In the genomic region with DNA sequence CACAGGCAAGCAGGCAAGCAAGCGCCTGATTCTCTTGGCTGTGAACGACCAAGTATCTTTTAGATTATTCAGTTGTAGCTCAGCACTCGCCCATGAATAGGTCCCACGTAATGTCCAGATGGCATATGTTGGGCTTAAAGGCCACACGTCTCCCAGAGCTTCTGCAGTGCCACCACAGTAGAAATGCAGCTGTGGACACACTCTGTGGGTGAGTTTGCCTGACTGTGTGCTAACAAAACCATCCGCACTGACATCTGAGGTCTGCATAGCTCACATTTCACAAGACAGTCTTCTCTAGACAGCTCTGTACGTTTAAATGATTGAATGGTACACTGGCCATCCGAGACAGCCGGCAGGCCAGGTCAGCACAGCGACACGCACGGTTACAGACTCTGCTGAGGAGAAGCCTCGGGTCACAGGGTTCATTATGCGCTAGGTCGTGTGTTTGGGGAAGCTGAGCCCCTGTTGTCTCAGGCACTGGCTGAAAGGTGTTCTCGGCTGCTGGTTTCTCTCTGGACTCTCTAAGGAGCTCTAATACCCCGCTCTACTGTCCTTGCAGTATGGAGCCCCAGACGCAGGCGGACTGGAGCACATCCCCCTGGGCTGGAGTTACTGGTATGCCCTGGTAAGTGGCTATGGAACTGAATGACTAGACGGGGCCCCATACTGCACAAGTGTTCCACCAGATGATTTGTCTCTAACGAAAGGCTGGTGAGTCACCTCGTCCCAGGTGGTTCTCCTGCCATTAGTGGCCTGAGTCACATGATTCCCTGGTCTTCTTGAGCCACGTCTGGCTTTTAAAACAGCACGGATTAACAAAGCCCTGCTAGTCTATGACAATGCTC, we compare ENCODE assay signal across 19 mouse cellular contexts. TPM values are rescaled to one million over a fixed set of nuclear protein-coding genes. Genes with fewer than 3 reads are reported as not detected.
A peak's percentile ranks its signal among the peaks of the same experiment; 100 is the strongest.
DNase-seq lines count a peak whose midpoint lies in the region; ATAC-seq and TF ChIP-seq lines count a peak whose summit lies in the region.
"Had no signal": no experiment of that assay in that cellular context is flagged by ENCODE, and none has a peak within 500 bp of the region (broad histone marks: within the 10 kb centered on the region; RNA-seq: fewer than 3 reads in every experiment).

No protein-coding gene starts in this region.

- H3K79me2 ChIP-seq in CH12.LX (replicated peaks; ENCODE audit: control insufficient read depth, extremely low read depth, insufficient read depth, poor library complexity, severe bottlenecking) (no peaks in the 10 kb centered on the region; the same call in 1 of the 2 replicates), macrophage (ENCODE audit: inconsistent target) (peaks cover 96% of the 10 kb centered on the region)

- H3K27ac ChIP-seq in kidney, postnatal 0 days, result peak overlapping the region; percentile 37
- H3K27ac ChIP-seq in CH12.LX (ENCODE audit: insufficient read depth, low read depth), result peak overlapping the region; percentile 95
- peak overlapping the region; percentile 72; the same call in 1 of the 2 replicates for H3K27ac ChIP-seq in macrophage
- H3K27ac ChIP-seq: midbrain, embryonic 15.5 days had no signal

- no peak for TF ChIP-seq CTCF in kidney, postnatal 0 days (IDR thresholded peaks at IDR 0.05; ENCODE audit: low read depth)
- TF ChIP-seq CTCF in CH12.LX (conservative IDR thresholded peaks at IDR 0.05 in 1 of 2, IDR thresholded peaks at IDR 0.05 in 1 of 2; ENCODE audit: low read depth in 2 of 2, low read length in 2 of 2), result no peak

- H3K4me2 ChIP-seq in kidney, postnatal 0 days (ENCODE audit: low read length), result peak overlapping the region; percentile 2; the same call in 1 of the 2 replicates
- peak overlapping the region; percentile 73 for H3K4me2 ChIP-seq in CH12.LX (ENCODE audit: insufficient read depth, low read depth, poor library complexity, severe bottlenecking)
- H3K4me2 ChIP-seq: heart, embryonic 11.5 days; midbrain, embryonic 15.5 days had no signal

- peaks cover 7% of the 10 kb centered on the region for H3K4me1 ChIP-seq in kidney, postnatal 0 days (replicated peaks; ENCODE audit: insufficient read depth, low read length)
- peaks cover 20 to 46% of the 10 kb centered on the region in 2 experiments for H3K4me1 ChIP-seq in CH12.LX (ENCODE audit: control insufficient read depth in 1 of 2, insufficient read depth in 2 of 2)
- H3K4me1 ChIP-seq: midbrain, embryonic 15.5 days had no signal

- H3K9me3 ChIP-seq in kidney, postnatal 0 days (replicated peaks; ENCODE audit: low read length), result no peaks in the 10 kb centered on the region
- peaks cover 4% of the 10 kb centered on the region for H3K9me3 ChIP-seq in CH12.LX (replicated peaks; ENCODE audit: low read length)
- H3K9me3 ChIP-seq: megakaryocyte, embryonic 14.5 days; midbrain, embryonic 15.5 days had no signal

- TF ChIP-seq POLR2A in CH12.LX (IDR thresholded peaks at IDR 0.05; ENCODE audit: low read depth, low read length), result peak; percentile 59

- no peaks in the 10 kb centered on the region for H3K27me3 ChIP-seq in kidney, postnatal 0 days (ENCODE audit: insufficient read depth, low read length)
- H3K27me3 ChIP-seq in CH12.LX (replicated peaks), result no peaks in the 10 kb centered on the region
- H3K27me3 ChIP-seq: megakaryocyte, embryonic 14.5 days; midbrain, embryonic 15.5 days had no signal

- WGBS in kidney, postnatal 0 days, result 43% methylated on average over 24 of the region's 24 CpGs
- WGBS in macrophage (ENCODE audit: missing documents), result 87% methylated on average over 23 of the region's 24 CpGs

- dilution Hi-C loops in CH12.LX (cut with MboI; ENCODE audit: extremely low pct_ligation_motif_present, extremely low pct_unique_long_range_greater_than_20kb, low sequenced_read_pairs), result no loop called here

- TF ChIP-seq RAD21 in CH12.LX (IDR thresholded peaks at IDR 0.05; ENCODE audit: low read depth, low read length), result no peak

- no peak overlapping the region for H3K4me3 ChIP-seq in kidney, postnatal 0 days (replicated peaks; ENCODE audit: low read depth, low read length)
- H3K4me3 ChIP-seq in CH12.LX (replicated peaks in 1 of 3; ENCODE audit: low read depth in 2 of 3, low read length in 2 of 3, poor library complexity in 1 of 3) (peak overlapping the region; percentile 24 to 55 (median 50)), macrophage (ENCODE audit: inconsistent target) (no peak overlapping the region)
- H3K4me3 ChIP-seq: megakaryocyte, embryonic 14.5 days; midbrain, embryonic 15.5 days had no signal

- in situ Hi-C loops in CH12.LX (cut with MboI; ENCODE audit: low pct_ligation_motif_present, low pct_unique_long_range_greater_than_20kb, low sequenced_read_pairs), result no loop called here

- TF ChIP-seq EP300 in CH12.LX (IDR thresholded peaks at IDR 0.05; ENCODE audit: low read length), result peak; percentile 82

- peaks cover 48% of the 10 kb centered on the region for H3K36me3 ChIP-seq in kidney, postnatal 0 days (ENCODE audit: insufficient read depth, low read length)
- peaks cover 33 to 62% of the 10 kb centered on the region in 2 experiments for H3K36me3 ChIP-seq in CH12.LX (replicated peaks in 1 of 2; ENCODE audit: control insufficient read depth in 1 of 2, insufficient read depth in 1 of 2, low read length in 1 of 2)
- H3K36me3 ChIP-seq in macrophage (ENCODE audit: inconsistent target), result peaks cover 62% of the 10 kb centered on the region

- peak; percentile 69 for DNase-seq in kidney, postnatal 0 days (ENCODE audit: low spot score)
- DNase-seq in kidney, postnatal 25 days, result no peak
- DNase-seq in CH12.LX (ENCODE audit: extremely low read depth) (peak; percentile 94), ZHBTc4 (ENCODE audit: low read depth, low spot score) (peak; percentile 22)
- DNase-seq in thymus, postnatal 0 days (ENCODE audit: low spot score), result no peak
- DNase-seq in adrenal gland, postnatal 25 days, result no peak
- no peak for DNase-seq in left cerebral cortex, adult 11 months (ENCODE audit: low spot score)
- DNase-seq: adrenal gland, postnatal 14 days; cerebellum, postnatal 10 days; gastrocnemius, postnatal 25 days; heart, postnatal 4 days; kidney, postnatal 14 days; layer of hippocampus, adult 9-11 months; retina, postnatal 1 day; right cerebral cortex, postnatal 4 days had no signal

- H3K9ac ChIP-seq in kidney, postnatal 0 days (ENCODE audit: low read depth, low read length), result no peak overlapping the region
- peak overlapping the region; percentile 73 for H3K9ac ChIP-seq in CH12.LX (ENCODE audit: insufficient read depth, low read depth)
- H3K9ac ChIP-seq: midbrain, embryonic 15.5 days had no signal

- ATAC-seq in kidney, postnatal 0 days (replicated peaks; ENCODE audit: low FRiP score, low read depth), result peak; percentile 78
- ATAC-seq: midbrain, embryonic 15.5 days had no signal

TF ChIP-seq in CH12.LX, 34 proteins besides CTCF, POLR2A, EP300 and RAD21 (continues in another document):
- TF ChIP-seq JUND (conservative IDR thresholded peaks at IDR 0.05; ENCODE audit: low read depth, low read length) (peak; percentile 86), ZNF384 (IDR thresholded peaks at IDR 0.05; ENCODE audit: low read depth, low read length) (no peak), MAX (IDR thresholded peaks at IDR 0.05; ENCODE audit: low read length) (peak; percentile 65; the same call in 1 of the 2 replicates), USF1 (IDR thresholded peaks at IDR 0.05; ENCODE audit: low read depth, low read length) (peak; percentile 77), UBTF (IDR thresholded peaks at IDR 0.05; ENCODE audit: low read depth, low read length) (peak; percentile 84; the same call in 1 of the 2 replicates), SIN3A (IDR thresholded peaks at IDR 0.05; ENCODE audit: low read length) (peak; percentile 42; the same call in 1 of the 2 replicates), GABPA (IDR thresholded peaks at IDR 0.05; ENCODE audit: insufficient replicate concordance, low read depth, low read length) (no peak), NELFE (IDR thresholded peaks at IDR 0.05; ENCODE audit: low read depth, low read length) (no peak; the same call in 1 of the 2 replicates), ETS1 (conservative IDR thresholded peaks at IDR 0.05; ENCODE audit: low read depth, low read length) (peak; percentile 100), NRF1 (IDR thresholded peaks at IDR 0.05; ENCODE audit: low read depth, low read length) (peak; percentile 54), ZC3H11A (IDR thresholded peaks at IDR 0.05; ENCODE audit: low read depth, low read length) (no peak), POLR2AphosphoS2 (IDR thresholded peaks at IDR 0.05; ENCODE audit: low read depth, low read length) (no peak), ELF1 (IDR thresholded peaks at IDR 0.05; ENCODE audit: low read depth, low read length) (no peak), HCFC1 (IDR thresholded peaks at IDR 0.05; ENCODE audit: low read depth, low read length) (no peak), SMC3 (IDR thresholded peaks at IDR 0.05; ENCODE audit: low read depth, low read length) (no peak)

RNA-seq across cellular contexts. Expression of a gene that starts 11.0 kb away (rescaled TPM):
- 62.3 and 63.2 TPM in 2 replicates for polyA plus RNA-seq in kidney, postnatal 0 days (2015; fragmentation: Nextera tagmentation; extraction: Ambion mirVana)
- total RNA-seq in CH12.LX (2012; rRNA removed) (58.2 and 77.2 TPM in 2 replicates), CH12.LX (2014; rRNA removed) (28.4 and 28.7 TPM in 2 replicates)
- polyA plus RNA-seq in CH12.LX (2012; ENCODE audit: insufficient read length, low read depth) (87.3 and 104 TPM in 2 replicates), macrophage (2018) (466 to 731 TPM (median 611 TPM) in 3 replicates)
- total RNA-seq in macrophage (2018; cell fraction: chromatin; rRNA removed), result 1,000 to 10,000 TPM in 5 of 26 experiments, 100 to 1,000 TPM in 21; 576 to 1,220 (median 873) TPM
- total RNA-seq in macrophage (2018; cell fraction: cytosol; rRNA removed), result 1,000 to 10,000 TPM in 6 of 26 experiments, 100 to 1,000 TPM in 20; 646 to 1,155 (median 841) TPM
- 1,000 to 10,000 TPM in 23 of 26 experiments, 100 to 1,000 TPM in 3; 800 to 1,797 (median 1,214) TPM for total RNA-seq in macrophage (2018; cell fraction: nucleus; rRNA removed)
- 19.6 and 19.8 TPM in 2 replicates for polyA plus RNA-seq in thymus, postnatal 0 days (2015; fragmentation: Nextera tagmentation; extraction: Ambion mirVana)
- 194 and 195 TPM in 2 replicates for total RNA-seq in adrenal gland, postnatal 25 days (2021)

RNA-seq across cellular contexts. Expression of a gene that starts 24.8 kb away (rescaled TPM):
- 0.52 and 0.53 TPM in 2 replicates for polyA plus RNA-seq in kidney, postnatal 0 days (2015; fragmentation: Nextera tagmentation; extraction: Ambion mirVana)
- total RNA-seq in CH12.LX (2012; rRNA removed), result not detected in 2 replicates
- not detected in 2 replicates for total RNA-seq in CH12.LX (2014; rRNA removed)
- polyA plus RNA-seq in CH12.LX (2012; ENCODE audit: insufficient read length, low read depth), result 0.16 TPM in 1 of 2 replicates, not detected in the other
- 10 to 100 TPM in 1 of 26 experiments, 1 to 10 TPM in 13, under 1 TPM in 8, not detected in 4; 0.10 to 14.4 (median 2.3) TPM for total RNA-seq in macrophage (2018; cell fraction: chromatin; rRNA removed)
- 1 to 10 TPM in 4 of 26 experiments, under 1 TPM in 22; 0.03 to 1.5 (median 0.46) TPM for total RNA-seq in macrophage (2018; cell fraction: cytosol; rRNA removed)
- total RNA-seq in macrophage (2018; cell fraction: nucleus; rRNA removed), result 1 to 10 TPM in 12 of 26 experiments, under 1 TPM in 8, not detected in 6; 0.06 to 3.9 (median 1.7) TPM
- polyA plus RNA-seq in macrophage (2018), result 0.36 to 1.3 TPM (median 0.59 TPM) in 3 replicates
- polyA plus RNA-seq in thymus, postnatal 0 days (2015; fragmentation: Nextera tagmentation; extraction: Ambion mirVana), result 0.25 and 0.37 TPM in 2 replicates
- 9.6 and 11.0 TPM in 2 replicates for total RNA-seq in adrenal gland, postnatal 25 days (2021)

Comparison
In these comparisons a context has a peak if more than half of its experiments do, and no peak if none do; other contexts are left out.
1. DNase-seq: peak in kidney, postnatal 0 days (single experiment), CH12.LX (single experiment) and ZHBTc4 (single experiment); none in kidney, postnatal 25 days (0 of 2), thymus, postnatal 0 days (single experiment), adrenal gland, postnatal 25 days (single experiment) and left cerebral cortex, adult 11 months (single experiment).
2. H3K27ac ChIP-seq: peak in every context shown above with its lines; median percentile 95 in CH12.LX; 72 in macrophage; 37 in kidney, postnatal 0 days.
3. H3K4me3 ChIP-seq: peak in CH12.LX (3 of 3); none in kidney, postnatal 0 days (single experiment) and macrophage (single experiment).